11 mouse cellular contexts compared by ENCODE assay signal in the genomic region with DNA sequence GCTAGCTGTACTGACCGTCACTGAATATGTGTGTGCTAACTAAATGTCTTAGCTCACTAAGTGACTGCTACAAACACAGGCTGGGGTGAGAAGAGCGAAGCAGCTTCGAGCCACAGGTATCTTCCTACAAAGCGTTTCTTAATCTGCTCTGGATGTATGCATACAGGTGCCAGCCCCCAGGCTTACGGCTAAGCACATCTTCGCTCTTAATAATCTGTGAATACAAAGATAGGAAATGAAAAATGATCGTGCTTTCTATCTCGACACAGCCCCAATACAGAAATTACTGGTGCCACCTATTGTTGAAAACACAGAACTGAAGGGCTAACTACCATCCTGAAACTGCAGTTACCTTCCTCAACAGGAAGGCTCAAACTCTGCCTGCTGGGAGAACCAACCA. TPM values are rescaled to one million over a fixed set of nuclear protein-coding genes. Genes with fewer than 3 reads are reported as not detected.
A peak's percentile ranks its signal among the peaks of the same experiment; 100 is the strongest.
DNase-seq lines count a peak whose midpoint lies in the region; ATAC-seq lines count a peak whose summit lies in the region.
"Had no signal": no experiment of that assay in that cellular context is flagged by ENCODE, and none has a peak within 500 bp of the region (broad histone marks: within the 10 kb centered on the region; RNA-seq: fewer than 3 reads in every experiment).

No protein-coding gene starts in this region.

- peak; percentile 5 for DNase-seq in adrenal gland, postnatal 14 days
- DNase-seq in adrenal gland, postnatal 25 days = no peak
- peak; percentile 51 for DNase-seq in left cerebral cortex, adult 11 months (ENCODE audit: low spot score)
- DNase-seq in left cerebral cortex, postnatal 4 days = no peak
- peak; percentile 29 to 44 for DNase-seq in layer of hippocampus, postnatal 10 days (ENCODE audit: low spot score in 2 of 2)
- no peak for DNase-seq in gastrocnemius, postnatal 36 days
- DNase-seq: liver, embryonic 13.5 days had no signal

- no peaks in the 10 kb centered on the region for H3K36me3 ChIP-seq in forebrain, embryonic 16.5 days (ENCODE audit: control insufficient read depth, insufficient read depth)
- H3K36me3 ChIP-seq in liver, embryonic 12.5 days = no peaks in the 10 kb centered on the region
- H3K36me3 ChIP-seq: embryonic facial prominence, embryonic 15.5 days; liver, embryonic 13.5 days; stomach, embryonic 15.5 days had no signal

- intact Hi-C loops in left cerebral cortex, postnatal 4 days (cut with DNase I) = no loop called here
- intact Hi-C loops in gastrocnemius, postnatal 36 days (cut with DNase I) = no loop called here

- peak; percentile 49 for ATAC-seq in forebrain, embryonic 16.5 days
- ATAC-seq in liver, embryonic 12.5 days = no peak

- no peak overlapping the region; the same call in 1 of the 2 replicates for H3K4me2 ChIP-seq in forebrain, embryonic 16.5 days (ENCODE audit: low read length)
- no peak overlapping the region for H3K4me2 ChIP-seq in liver, embryonic 12.5 days
- H3K4me2 ChIP-seq: embryonic facial prominence, embryonic 15.5 days; liver, embryonic 13.5 days; stomach, embryonic 15.5 days had no signal

- 0 out of 2 replicates have a peak overlapping the region, but pooled peaks have one; percentile 39 for H3K9ac ChIP-seq in forebrain, embryonic 16.5 days (replicated peaks; ENCODE audit: low read depth, low read length)
- H3K9ac ChIP-seq in liver, embryonic 12.5 days = no peak overlapping the region
- H3K9ac ChIP-seq: embryonic facial prominence, embryonic 15.5 days; liver, embryonic 13.5 days; stomach, embryonic 15.5 days had no signal

- peaks cover 4% of the 10 kb centered on the region for H3K4me1 ChIP-seq in forebrain, embryonic 16.5 days (replicated peaks; ENCODE audit: control insufficient read depth, insufficient read depth, low read length)
- H3K4me1 ChIP-seq in liver, embryonic 12.5 days = no peaks in the 10 kb centered on the region
- H3K4me1 ChIP-seq: embryonic facial prominence, embryonic 15.5 days; liver, embryonic 13.5 days; stomach, embryonic 15.5 days had no signal

- H3K27me3 ChIP-seq in forebrain, embryonic 16.5 days (replicated peaks; ENCODE audit: control insufficient read depth, insufficient read depth, low read length) = no peaks in the 10 kb centered on the region
- no peaks in the 10 kb centered on the region for H3K27me3 ChIP-seq in liver, embryonic 12.5 days (replicated peaks)
- H3K27me3 ChIP-seq: embryonic facial prominence, embryonic 15.5 days; liver, embryonic 13.5 days; stomach, embryonic 15.5 days had no signal

- 48% methylated on average over 8 of the region's 8 CpGs for WGBS in forebrain, embryonic 16.5 days
- 52% methylated on average over 8 of the region's 8 CpGs for WGBS in liver, embryonic 12.5 days (ENCODE audit: insufficient replicate concordance)

- H3K4me3 ChIP-seq in forebrain, embryonic 16.5 days (replicated peaks; ENCODE audit: low read length) = no peak overlapping the region
- no peak overlapping the region for H3K4me3 ChIP-seq in liver, embryonic 12.5 days
- H3K4me3 ChIP-seq: embryonic facial prominence, embryonic 15.5 days; liver, embryonic 13.5 days; stomach, embryonic 15.5 days had no signal

- no peak overlapping the region; the same call in 1 of the 2 replicates for H3K27ac ChIP-seq in forebrain, embryonic 16.5 days (ENCODE audit: low read length)
- no peak overlapping the region for H3K27ac ChIP-seq in liver, embryonic 12.5 days
- H3K27ac ChIP-seq: embryonic facial prominence, embryonic 15.5 days; liver, embryonic 13.5 days; stomach, embryonic 15.5 days had no signal

- H3K9me3 ChIP-seq in forebrain, embryonic 16.5 days (ENCODE audit: control insufficient read depth, low read length) = no peaks in the 10 kb centered on the region
- no peaks in the 10 kb centered on the region for H3K9me3 ChIP-seq in liver, embryonic 12.5 days (replicated peaks)
- H3K9me3 ChIP-seq: embryonic facial prominence, embryonic 15.5 days; liver, embryonic 13.5 days; stomach, embryonic 15.5 days had no signal

RNA-seq across cellular contexts. Expression of a gene that starts 51.5 kb away (rescaled TPM):
- total RNA-seq in adrenal gland, postnatal 14 days (2021) = 6.4 and 8.9 TPM in 2 replicates
- 9.5 and 13.5 TPM in 2 replicates for total RNA-seq in adrenal gland, postnatal 25 days (2021)
- total RNA-seq in left cerebral cortex, postnatal 4 days (2021) = 10 to 100 TPM in 1 of 2 experiments, 1 to 10 TPM in 1; 6.6 to 10.8 TPM
- polyA plus RNA-seq in forebrain, embryonic 16.5 days (2015; fragmentation: Nextera tagmentation; extraction: Ambion mirVana) = 0.32 and 1.4 TPM in 2 replicates
- 1 to 10 TPM; 5.9 to 6.4 TPM for total RNA-seq in layer of hippocampus, postnatal 10 days (2021)
- 1 to 10 TPM in 1 of 2 experiments, under 1 TPM in 1; 0.62 to 1.1 TPM for total RNA-seq in gastrocnemius, postnatal 36 days (2021)
- polyA plus RNA-seq in liver, embryonic 12.5 days (2016; fragmentation: Nextera tagmentation; extraction: Ambion mirVana) = 0.39 and 0.44 TPM in 2 replicates

Comparison
In these comparisons a context has a peak if more than half of its experiments do, and no peak if none do; other contexts are left out.
1. DNase-seq: peak in adrenal gland, postnatal 14 days (single experiment), left cerebral cortex, adult 11 months (single experiment) and layer of hippocampus, postnatal 10 days (2 of 2); none in adrenal gland, postnatal 25 days (single experiment), left cerebral cortex, postnatal 4 days (single experiment) and gastrocnemius, postnatal 36 days (0 of 2).